Mouse (Mus musculus) cerebellum, postnatal 36 days (tissue): ENCODE measurements around the gene Cib1.

ENCODE experiments used
- DNase-seq, 2 experiments: peaks; one replicate each; pipeline ENCODE4 v3.0.0; 2021 to 2022; ENCODE audit warnings: mixed read lengths in 2 of 2

Gene Cib1

DNA sequence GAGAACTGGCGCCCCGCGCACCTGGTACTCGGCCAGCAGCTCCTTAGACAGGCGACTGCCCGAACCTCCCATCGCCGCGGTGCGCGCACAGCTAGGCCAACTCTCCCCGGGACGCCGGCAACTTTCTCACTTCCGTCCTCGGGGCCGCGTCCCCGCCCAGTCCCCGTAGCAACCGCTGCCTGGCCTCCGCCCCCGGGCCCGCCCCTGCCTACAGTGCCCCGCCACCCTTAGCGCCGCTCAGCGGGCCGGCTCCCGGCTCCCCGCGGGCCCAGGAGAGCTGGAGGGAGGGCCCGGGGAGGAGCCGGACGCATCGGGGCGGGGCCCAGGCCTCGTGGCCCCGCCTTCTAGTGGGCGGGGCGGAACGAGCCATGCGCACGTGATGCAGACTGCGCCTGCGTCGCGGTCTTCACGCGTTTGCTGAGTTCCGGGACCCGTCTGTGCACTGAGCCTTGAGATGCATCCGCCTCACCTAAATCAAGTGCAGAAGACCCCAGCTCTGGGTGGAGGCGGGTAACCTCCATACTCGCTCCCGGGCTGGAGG lies at the start of gene Cib1, which contains the start of gene Gdpgp1:
Cib1 (minus strand) TSS at position 325 of the 541 bp plus-strand sequence.
Gdpgp1 (plus strand) TSS at position 377 of the 541 bp plus-strand sequence.
- DNase-seq = peak; percentile 89 to 92

DNA sequence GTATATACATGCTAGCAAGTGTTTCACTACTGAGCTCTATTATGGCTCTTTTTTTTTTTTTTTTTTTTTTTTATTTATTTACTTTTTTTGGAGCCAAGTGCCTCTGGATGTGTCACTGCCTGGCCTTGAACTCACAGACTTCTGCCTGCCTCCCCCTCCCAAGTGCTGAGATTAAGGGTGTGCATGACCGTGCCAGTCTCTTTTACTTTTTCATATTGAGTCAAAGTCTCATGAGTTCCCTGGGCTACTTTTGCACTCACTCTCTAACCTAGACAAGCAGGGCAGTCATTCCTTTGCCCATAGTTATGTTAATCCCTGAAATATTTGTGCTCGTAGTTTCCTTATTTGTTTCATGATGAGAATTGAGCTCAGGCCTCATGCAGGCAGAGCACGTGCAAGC lies 49.0 kb upstream of the Cib1 start:
- no peak for DNase-seq

DNA sequence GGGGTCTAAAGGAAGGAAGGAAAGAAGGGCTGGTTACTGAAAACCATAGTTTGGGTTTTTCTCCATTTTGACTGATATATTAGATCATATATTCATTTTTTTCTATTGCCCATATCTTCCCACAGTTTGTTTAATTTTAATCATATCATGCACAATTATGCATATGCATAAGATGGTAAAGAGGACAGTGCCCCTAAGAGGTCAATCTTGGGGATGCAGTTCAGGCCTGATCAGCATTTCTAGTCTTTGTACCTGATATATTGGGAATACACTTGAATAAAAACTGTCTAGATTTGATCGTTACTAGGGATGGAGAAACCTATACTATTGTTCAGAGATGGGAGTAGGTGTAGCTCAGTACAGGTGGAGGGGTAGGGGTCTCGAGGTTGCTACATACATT lies 48.4 kb upstream of the Cib1 start:
- DNase-seq = no peak

DNA sequence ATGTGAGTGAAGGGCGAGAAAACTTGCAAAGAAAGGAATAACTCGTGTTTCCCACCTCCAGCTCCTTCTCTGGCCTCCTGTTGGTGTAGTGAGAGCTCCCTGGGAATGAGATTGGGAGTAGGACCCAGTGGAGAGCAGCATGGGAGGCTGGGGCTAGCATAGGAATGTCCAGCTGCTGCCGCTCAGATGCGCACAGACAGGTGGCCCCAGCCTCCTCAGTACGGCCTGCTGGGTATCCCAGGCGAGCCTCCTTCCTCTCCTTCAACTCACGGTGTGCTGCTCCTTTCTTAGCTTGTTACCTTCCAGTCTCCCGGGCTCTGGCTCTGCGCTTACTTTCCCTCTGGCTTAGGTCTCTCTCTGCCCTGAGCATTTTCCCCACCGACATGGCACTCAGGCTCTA lies 47.4 kb upstream of the Cib1 start:
- DNase-seq = no peak

DNA sequence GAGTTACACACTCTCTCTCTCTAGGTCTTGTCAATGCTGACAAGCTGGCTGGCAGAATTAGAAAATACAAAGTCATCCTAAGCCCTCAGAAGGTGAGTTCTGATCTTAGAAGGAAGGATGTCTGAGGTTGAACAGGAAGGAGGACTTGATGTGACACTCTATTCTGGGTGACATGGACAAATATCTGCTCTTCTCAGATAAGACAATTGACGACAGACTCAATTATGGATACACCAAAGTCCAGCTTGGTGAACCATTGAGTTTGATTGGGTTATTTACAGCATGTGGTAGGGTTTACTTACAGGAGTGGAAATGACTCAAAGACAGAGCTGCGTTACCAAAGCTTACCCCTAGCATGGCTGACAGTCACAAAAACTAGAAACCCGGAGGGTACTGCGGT lies 43.8 kb upstream of the Cib1 start:
- no peak for DNase-seq

DNA sequence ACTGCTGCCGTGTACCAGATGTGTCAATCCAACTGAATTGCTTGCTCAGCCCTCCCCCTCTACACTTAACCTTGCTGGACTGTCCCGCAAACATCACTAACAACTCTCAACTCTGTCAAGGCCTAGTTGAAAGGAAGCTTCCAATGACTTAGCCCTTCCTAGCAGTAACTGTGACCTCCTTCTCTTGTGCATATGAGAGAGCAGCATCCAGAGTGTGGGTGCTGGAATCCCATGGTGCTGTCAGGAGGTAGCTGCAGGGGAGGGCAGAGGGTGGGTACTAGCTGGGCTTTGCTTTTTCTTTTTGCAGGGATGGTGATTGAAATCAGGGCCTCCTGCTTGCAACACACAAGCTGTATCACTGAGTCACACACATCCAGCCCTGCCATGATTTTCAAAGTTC lies 40.8 kb upstream of the Cib1 start:
- DNase-seq = no peak

DNA sequence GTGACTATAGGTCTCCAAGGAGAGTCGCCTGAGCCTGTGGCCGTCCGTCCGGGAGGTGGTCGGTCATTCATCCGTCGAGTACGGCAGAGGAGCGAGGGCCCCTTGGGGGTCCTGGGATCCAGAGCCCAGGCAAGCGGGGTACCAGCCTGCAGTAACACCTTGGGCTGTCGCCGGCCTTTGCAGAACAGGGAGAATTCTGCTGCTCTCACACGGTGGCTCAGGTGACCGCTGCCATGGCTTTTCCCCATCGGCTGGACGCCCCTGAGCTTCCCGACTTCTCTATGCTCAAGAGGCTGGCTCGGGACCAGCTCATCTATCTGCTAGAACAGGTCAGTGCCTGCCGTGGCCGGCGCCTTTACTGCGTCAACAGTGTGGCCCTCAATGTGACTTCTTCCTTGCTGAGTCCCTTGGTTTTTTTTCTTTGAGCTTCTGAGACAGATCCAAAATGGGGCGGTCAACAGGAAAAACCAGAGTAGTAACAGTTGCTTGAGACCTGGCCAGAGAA lies 37.2 kb upstream of the Cib1 start:
- DNase-seq = peak; percentile 65 to 67

DNA sequence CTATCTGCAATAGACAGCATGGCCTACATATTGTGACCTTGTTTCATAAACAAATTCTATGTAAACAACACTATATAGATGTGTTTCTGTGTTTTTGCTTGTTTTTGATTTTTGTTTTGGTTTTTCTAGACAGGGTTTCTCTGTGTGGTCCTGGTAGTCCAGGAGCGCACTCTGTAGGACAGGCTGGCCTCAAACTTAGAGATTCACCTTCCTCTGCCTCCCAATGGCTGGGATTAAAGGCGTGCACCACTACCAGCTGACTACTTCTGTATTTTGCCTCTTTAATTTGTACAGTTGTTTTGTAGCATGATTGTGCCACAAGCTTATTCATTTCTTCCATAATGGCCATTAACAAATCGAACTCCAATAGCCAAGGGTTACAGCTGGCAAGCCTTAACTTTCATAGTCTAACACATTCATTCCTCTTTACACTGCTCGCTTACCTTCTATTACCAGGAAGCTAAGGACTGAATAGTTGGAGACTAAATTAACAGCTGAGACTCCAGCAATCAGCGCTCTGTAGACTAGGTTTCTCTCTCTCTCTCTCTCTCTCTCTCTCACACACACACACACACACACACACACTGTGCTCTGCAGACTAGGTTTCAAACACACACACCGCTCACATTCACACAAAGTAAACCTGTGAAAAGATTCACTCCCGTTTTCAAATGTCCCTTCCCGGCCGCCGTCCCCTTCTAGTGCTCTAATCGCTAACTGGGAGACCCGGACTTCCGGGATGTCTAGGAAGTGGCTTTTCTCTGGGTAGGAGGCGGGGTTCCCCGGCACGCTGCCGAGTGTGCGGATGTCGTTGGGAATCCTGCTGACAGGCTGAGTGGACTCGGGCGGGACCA lies 36.5 kb upstream of the Cib1 start, which contains the start of gene Vps33b:
Vps33b (plus strand) TSS at position 753 of the 854 bp plus-strand sequence.
- DNase-seq = peak; percentile 99

DNA sequence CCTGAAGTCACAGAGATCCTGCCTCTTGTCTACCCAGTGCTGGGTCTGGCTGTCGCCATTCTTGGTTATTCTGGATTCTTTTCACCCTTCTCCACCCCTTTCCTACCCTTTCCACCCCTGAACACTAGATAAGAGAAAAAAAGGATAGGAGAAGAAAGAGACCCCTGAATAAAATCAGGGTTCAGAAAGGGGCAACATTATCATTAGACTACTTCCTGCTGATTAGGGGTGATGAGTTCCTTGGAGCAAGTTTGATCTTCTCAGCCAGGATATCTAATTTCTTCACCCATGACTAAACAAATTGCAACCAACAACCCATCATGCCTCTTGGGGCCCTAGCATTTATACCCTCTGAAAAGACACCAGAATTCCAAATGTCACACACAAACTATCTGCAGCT lies 35.2 kb upstream of the Cib1 start:
- no peak for DNase-seq

DNA sequence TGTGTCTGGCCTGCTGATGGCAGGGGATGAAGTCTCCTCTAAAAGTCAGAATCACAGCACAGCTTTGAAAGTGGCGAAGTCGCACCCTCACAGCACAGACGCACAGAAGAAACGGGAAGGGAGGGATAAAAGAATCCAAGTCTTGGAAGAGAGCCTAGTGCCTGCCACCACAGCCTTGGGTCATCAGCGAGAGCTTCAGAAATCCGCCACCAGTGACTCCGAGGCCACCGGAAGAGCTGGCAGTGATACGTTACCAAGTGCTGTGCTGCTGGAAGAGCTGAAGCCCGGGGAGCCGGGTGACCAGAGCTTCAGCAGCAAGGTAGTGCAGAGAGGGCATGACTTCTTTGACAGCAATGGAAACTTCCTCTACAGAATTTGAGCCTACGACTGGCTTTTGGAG lies 32.0 kb upstream of the Cib1 start:
- no peak for DNase-seq

DNA sequence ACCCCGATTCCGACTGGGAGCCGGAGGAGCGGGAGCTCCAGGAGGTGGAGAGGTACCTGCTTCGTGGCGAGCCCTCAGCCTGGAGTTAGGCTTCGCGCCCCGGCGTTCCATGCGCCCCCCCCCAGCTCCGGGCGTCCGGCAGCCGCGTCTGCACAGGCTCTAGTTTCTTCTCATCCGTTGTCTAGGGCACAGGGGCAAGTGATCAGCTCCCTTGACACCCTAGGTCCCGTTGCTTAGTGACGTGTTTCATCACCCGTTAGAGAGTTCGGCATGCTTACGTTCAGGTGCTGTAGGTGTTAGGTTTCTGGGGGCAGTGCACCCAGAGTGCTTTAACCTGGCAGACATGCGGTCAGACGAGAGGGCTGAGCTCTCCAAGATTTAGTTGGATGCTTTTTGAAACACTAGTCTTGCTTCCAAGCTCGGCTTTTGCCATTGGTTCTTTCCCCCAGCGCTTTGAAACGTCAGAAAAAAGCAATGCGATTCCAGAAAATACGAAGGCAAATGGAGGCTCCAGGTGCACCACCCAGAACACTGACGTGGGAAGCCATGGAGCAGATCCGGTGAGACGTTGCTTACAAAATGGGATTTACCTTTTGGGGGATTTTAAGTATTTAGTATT lies 28.9 kb upstream of the Cib1 start:
- no peak for DNase-seq

DNA sequence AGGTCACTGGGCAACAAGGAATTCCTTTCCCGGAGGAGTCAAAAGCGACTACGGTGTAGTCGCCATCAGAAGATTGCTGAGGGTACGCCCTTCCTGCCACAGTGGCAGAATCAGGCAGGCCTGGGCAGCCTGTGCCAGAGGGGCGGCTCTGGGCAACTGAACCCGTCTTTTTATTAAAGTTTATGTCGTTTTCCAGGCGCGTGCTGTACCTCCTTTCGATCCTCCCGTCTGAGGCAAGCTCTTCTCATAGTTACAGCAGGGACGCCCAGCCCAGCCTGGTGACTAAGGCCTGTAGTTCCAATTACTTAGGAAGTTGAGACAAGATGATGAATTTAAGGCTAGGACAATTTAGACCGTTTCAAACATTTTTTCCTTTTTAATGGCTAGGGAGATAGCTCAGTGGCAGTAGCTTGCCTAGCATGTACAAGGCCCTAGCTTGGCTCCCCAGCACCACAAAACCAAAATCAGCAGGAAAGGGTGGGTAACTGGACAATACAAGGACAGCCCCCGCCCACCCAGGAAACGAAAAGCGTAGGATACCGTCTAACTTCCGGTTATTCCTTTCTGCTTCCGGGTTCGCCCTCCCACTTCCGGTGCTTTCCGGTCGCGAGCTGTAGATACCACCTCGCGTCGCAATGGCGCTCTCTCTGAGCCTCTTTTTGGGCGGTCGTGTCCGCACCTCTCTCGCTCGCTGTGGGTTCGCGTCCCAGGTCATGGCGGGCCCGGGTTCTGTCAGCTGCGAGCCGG lies 28.2 kb upstream of the Cib1 start, which contains the start of gene Ngrn:
Ngrn (plus strand) TSS at position 591 of the 747 bp plus-strand sequence.
- DNase-seq = peak; percentile 85

DNA sequence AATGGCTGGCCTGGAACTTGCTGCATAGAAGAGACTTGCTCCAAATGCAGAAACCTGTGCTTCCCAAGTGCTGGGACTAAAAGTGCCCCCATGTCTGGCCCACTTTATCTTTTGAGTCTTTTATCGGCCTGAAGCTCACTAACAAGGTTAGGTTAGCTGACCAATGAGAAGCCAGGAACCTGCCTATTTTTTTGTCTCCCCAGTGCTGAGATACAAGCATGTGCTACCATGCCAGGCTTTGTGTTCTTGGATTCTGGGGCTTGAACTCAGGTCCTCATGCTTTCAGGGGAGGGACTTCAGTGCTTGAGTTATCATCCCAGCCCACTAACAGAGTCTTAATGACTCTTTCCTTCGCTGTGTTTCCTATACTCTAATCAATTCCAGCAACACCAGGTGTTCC lies 25.1 kb upstream of the Cib1 start:
- DNase-seq = no peak

DNA sequence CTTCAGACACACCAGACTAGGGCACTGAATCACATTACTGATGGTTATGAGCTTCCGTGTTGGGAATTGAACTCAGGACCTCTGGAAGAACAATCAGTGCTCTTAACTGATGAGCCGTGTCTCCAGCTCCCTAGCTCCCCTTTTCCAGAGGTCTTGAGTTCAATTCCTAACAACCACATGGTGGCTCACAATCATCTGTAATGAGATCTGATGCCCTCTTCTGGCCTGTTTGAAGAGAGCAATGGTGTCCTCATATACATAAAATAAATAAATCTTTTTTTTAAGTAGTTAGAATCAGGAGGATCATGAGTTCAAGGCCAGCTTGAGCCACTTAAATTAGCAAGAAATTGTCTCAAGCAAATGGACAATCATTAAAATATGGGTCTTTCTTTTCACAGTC lies 23.4 kb upstream of the Cib1 start:
- DNase-seq = no peak

DNA sequence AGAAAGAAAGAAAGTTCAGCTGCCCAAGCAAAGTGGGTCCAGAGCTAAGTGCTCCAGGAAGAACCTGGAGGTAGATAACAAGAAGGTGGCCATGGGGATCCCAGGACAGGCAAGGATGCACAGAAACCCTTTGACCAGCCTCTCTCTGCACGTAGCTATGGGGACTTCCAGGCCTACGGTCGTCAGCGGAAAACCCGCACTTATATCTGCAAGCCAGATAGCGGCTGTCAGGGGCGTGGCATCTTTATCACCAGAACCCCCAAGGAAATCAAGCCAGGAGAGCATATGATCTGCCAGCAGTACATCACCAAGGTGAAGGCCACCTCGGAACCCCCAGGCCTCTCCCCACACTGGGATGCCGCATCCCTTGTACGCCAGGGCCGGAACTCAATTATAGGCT lies 20.3 kb upstream of the Cib1 start:
- no peak for DNase-seq

DNA sequence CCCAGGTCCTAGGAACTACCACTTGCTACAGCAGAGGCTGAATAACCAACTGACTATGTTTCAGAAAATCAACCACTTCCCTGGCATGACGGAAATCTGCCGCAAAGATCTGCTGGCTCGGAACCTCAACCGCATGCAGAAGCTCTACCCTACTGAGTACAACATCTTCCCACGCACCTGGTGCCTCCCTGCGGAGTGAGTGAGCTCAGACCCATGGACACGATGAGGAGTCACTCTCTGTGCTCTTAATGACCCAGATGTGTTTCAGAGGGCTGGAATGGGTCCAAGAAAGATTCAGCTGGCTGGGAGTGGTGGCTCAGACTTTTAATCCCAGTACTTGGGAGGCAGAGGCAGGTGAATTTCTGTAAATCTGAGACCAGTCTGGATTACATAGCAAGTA lies 19.8 kb upstream of the Cib1 start:
- no peak for DNase-seq

DNA sequence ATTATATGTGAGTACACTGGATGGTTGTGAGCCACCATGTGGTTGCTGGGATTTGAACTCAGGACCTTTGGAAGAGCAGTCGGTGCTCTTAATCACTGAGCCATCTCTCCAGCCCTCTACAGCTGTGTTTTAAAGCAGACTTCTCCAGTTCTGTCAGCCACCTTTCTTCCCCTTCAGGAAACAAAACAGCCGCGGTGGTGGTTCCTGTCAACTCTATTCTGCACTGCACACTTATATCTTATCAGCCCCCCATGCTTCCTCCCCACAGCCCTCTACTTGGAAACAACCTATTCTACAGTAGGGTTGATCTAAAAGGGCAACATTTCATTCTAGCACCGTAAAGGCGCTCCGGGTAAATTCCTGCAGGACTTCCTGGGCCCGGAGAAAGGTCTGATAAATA lies 14.2 kb upstream of the Cib1 start:
- DNase-seq = no peak

DNA sequence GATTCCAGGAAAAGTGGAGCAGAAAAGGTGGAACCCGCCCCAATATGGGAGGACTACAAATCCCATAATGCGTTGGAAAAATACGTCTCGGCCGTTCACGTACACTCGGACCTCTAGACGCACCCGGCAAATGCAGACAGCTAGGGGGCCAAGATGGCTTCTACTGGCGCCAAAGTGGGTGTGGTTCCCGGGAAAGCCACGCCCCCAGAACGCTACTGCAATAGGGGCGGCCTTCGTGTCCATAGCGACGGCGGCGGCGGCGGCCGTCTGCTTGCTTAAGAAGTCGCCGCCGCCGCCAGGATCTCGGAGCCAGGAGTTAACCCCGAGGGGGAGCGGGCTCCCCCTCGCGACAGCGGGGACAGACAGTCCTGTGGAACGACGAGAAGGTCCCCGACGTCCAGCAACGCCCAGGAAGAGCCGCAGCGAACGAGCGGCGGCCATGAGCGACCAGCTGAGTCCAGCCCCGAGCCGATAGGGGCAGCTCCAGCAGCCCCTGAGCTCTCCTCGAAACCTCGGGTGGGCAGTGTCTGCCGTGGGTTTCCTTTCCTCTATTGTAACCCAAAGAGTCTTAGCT lies 13.6 kb upstream of the Cib1 start, which contains the start of gene Ttll13:
Ttll13 (plus strand) TSS at position 229 of the 574 bp plus-strand sequence.
- DNase-seq = peak; percentile 94 to 96

DNA sequence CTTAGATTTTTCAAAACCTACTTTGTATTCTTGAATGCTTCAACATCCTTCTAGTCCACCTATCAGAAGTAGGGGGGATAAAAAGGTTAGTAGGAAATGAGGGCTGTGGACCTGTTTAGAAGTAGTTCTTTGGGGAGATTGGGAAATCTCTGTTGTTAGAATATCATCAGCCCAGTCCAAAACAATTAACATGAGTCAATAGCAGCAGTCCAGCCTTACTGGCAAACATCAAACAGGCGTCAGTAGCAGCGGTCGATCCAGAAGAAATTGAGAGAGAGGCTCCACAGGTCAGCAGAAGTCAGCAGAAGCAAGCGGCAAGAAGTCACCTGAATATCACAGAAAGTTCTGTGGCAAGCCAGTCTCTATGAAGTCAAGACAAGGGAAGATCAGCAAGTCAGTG lies 12.2 kb upstream of the Cib1 start:
- no peak for DNase-seq

DNA sequence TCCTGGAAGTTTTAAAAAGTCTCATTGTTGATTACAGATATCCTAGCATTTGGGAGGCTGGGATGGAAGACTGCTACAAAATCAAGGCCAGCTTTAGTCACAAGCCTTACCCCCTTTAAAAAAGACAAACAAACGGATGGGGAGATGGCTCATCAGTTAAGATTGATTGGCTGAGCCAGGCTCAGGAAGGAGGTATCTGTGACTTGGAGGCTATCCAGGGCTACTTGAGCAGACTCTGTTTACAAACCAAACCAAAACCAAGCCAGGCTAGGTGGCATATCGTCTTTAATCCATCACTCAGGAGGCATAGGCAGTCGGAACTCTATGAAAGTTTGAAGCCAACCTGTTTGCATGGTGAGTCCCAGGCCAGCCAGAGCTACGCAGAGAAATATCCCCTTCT lies 9.0 kb upstream of the Cib1 start:
- DNase-seq = no peak

DNA sequence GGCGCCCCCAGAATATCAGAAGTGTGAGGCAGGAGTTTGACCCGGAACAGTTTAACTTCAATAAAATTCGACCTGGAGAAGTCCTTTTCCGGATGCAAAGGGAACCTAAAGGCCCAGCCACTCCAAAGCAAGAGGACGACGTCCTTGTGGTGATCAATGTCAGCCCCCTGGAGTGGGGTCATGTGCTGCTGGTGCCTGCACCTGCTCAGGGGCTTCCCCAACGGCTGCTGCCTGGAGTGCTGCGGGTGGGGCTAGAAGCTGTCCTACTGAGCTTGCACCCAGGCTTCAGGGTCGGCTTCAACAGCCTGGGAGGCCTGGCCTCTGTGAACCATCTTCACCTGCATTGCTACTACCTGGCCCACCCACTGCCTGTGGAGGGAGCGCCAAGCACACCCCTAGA lies 5.9 kb upstream of the Cib1 start:
- no peak for DNase-seq

DNA sequence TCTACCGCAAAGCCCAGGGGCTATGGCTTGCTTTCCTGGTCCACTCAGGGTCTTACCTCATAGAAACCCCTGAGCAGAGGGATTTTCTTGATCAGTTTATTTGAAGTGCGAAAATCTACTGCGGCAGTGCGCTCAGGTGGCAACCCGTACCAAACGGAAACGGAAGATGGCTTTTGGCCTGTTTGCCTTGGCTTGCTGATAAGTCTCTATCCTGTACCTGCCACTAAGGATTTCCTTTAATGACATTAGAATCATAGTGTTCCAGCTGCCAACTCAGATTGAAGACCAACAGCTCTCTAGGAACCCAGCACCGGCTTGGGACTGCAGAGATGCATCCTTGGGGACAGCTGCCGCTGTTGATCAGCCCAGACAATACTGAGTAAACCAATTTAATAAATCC lies 1.2 kb upstream of the Cib1 start:
- no peak for DNase-seq
